Mouse (Mus musculus) heart, adult 2 months (tissue): ENCODE results near the gene Gab2. TPM values are rescaled to one million over a fixed set of nuclear protein-coding genes. Genes with fewer than 3 reads are reported as not detected.

Source experiments
- DNase-seq, 2 experiments: peaks; one replicate each; pipeline ENCODE4 v3.0.0; 2021
- H3K27ac ChIP-seq: fragments of 200-600 bp; 2 replicates; pipeline ENCODE4 v1.8.1; 2022
- H3K27me3 ChIP-seq: fragments of 200-500 bp; 2 replicates; pipeline ENCODE4 v1.6.1; 2012; ENCODE audit warnings: mild to moderate bottlenecking, low read length, inconsistent platforms, mixed read lengths; ENCODE audit not compliant: control insufficient read depth, insufficient read depth
- H3K36me3 ChIP-seq: fragments of 200-500 bp; 2 replicates; pipeline ENCODE4 v1.6.1; 2012; ENCODE audit warnings: low read length, inconsistent platforms; ENCODE audit not compliant: control insufficient read depth, insufficient read depth
- H3K4me1 ChIP-seq: fragments of 200-500 bp; 2 replicates; pipeline ENCODE4 v1.6.1; 2011; ENCODE audit warnings: low read length; ENCODE audit not compliant: control insufficient read depth, insufficient read depth
- H3K4me3 ChIP-seq: fragments of 200-600 bp; 2 replicates; pipeline ENCODE4 v1.8.1; 2022
- H3K79me2 ChIP-seq: fragments of 200-500 bp; replicated peaks from 2 replicates; pipeline ENCODE4 v1.6.1; 2012; ENCODE audit warnings: mild to moderate bottlenecking, inconsistent platforms, low read length, moderate library complexity, mixed read lengths; ENCODE audit not compliant: control insufficient read depth, insufficient read depth
- H3K9ac ChIP-seq: fragments of 200-500 bp; 2 replicates; pipeline ENCODE4 v1.6.1; 2012; ENCODE audit warnings: low read depth, mild to moderate bottlenecking, control low read depth, inconsistent platforms, low read length, mixed read lengths
- CTCF ChIP-seq: fragments of 200-600 bp; IDR thresholded peaks from 2 replicates; pipeline ENCODE4 v1.8.1; 2022; ENCODE audit warnings: antibody characterized with exemption, mild to moderate bottlenecking, moderate library complexity
- EP300 ChIP-seq: fragments of 200-500 bp; IDR thresholded peaks from 2 replicates; pipeline ENCODE4 v1.6.1; 2011; ENCODE audit warnings: low read depth, low read length, control low read depth; ENCODE audit not compliant: insufficient read depth
- POLR2A ChIP-seq: fragments of 200-500 bp; IDR thresholded peaks from 2 replicates; pipeline ENCODE4 v1.6.1; 2011; ENCODE audit warnings: mild to moderate bottlenecking, low read depth, low read length, control low read depth; ENCODE audit not compliant: insufficient read depth
- WGBS: fragments of 180-500 bp; shearing (Covaris S2); methylation state at CpG from one replicate; pipeline ENCODE4 v1.1.7; 2018; 5-methylcytosine and 5-hydroxymethylcytosine counted together
- intact Hi-C: fragments of 180-260 bp; cut with DNase I; formaldehyde crosslinking; loops from one replicate; pipeline ENCODE4 v1.15.1; 2025
- polyA plus RNA-seq: library from polyadenylated mRNA; depleted of rRNA; stranded (reverse); fragments of >200 nt; gene quantifications from 2 replicates; pipeline ENCODE4 v1.2.3, GENCODE M21; 2012
- total RNA-seq, 2 experiments: library from RNA; stranded (reverse); gene quantifications; 2 replicates each; pipeline ENCODE4 v1.2.3; 2021

Gab2 gene
- total and polyA plus RNA-seq, 3 experiments = 15.9 to 17.6 (median 16.4) TPM

DNA sequence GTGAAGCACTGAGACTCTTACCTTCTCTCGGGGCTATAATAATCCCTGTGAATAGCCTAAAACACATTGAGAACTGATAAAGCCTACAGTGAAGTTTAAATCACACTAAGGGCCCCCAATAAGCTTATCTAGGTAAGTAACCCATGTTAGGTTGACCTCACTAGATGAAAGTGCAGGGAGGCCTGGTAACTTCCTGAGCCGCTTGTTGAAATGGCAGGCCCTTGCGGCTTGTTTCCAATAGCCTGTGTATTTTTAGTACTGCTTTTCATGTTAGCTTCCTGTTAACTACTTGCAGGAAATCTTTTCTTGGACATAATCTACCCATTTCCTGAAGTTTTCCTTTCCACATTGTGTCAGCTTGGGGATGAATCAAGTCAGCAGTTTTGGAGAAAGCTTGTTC lies 90.7 kb downstream of the Gab2 start:
- TF ChIP-seq CTCF (no peak), POLR2A (0 out of 2 replicates have a peak, but pooled peaks have one; percentile 30), EP300 (0 out of 2 replicates have a peak, but pooled peaks have one; percentile 59)
- Histone ChIP-seq H3K9ac (peak overlapping the region; percentile 57; the same call in 1 of the 2 replicates), H3K79me2 (peaks cover 3% of the 10 kb centered on the region; the same call in 1 of the 2 replicates), H3K36me3 (peaks cover 24% of the 10 kb centered on the region), H3K27ac (peak overlapping the region; percentile 86), H3K27me3 (no peaks in the 10 kb centered on the region), H3K4me3 (no peak overlapping the region), H3K4me1 (peaks cover 14% of the 10 kb centered on the region)
- intact Hi-C loops = loop anchor here (5.0 kb wide), 2 partner anchors 75 to 85 kb away; no protein-coding TSS in a partner anchor
- peak in 1 of 2 experiments; percentile 67 for DNase-seq
- WGBS = 5% methylated on average over 3 of the region's 3 CpGs

DNA sequence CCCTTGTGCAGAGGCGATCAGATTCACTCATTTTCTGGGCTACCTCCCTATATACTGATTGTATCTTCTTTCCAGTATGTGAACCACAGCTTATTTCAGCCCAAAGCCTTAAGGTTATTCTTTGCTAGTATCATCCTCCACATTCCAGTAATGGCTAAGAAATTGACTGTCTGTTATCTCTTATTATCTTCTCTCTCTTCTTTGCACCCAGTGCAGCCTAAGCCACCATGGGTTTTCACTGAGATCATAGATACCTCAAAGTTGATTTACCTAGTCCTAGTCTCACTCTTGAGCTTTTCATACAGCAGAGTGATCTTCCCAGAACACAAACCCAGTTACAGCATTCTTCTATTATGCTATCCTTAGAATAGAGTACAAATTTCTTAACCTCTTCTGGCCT lies 100.5 kb downstream of the Gab2 start:
- WGBS = 86% methylated on average over 1 of the region's 1 CpGs
- no peak for TF ChIP-seq POLR2A
- no peak for TF ChIP-seq EP300
- TF ChIP-seq CTCF = no peak
- intact Hi-C loops = no loop called here

DNA sequence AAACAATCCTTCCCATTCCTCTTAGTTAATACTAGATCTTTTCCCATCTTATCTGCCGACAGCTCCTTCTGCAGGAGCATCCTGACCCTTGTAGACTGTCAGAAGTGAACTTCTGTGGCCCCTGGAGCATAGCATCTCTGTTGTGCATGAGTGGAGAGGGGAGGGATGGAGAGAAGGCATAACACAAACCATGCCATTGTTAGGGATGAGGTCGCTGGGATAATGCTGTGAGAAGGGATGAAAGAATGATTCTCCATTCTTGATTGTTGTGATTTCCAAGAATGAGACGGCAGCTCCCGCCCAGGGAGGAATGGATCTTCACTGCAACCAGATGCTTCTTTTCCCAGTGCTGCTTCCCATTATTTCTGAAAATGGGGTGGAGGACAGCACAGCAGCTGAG lies 102.0 kb downstream of the Gab2 start:
- no peaks in the 10 kb centered on the region for H3K27me3 ChIP-seq
- peaks cover 6% of the 10 kb centered on the region for H3K4me1 ChIP-seq
- intact Hi-C loops = no loop called here
- no peak overlapping the region for H3K27ac ChIP-seq
- peaks cover 8% of the 10 kb centered on the region for H3K36me3 ChIP-seq
- no peak overlapping the region for H3K4me3 ChIP-seq
- H3K79me2 ChIP-seq = peaks cover 3% of the 10 kb centered on the region; the same call in 1 of the 2 replicates
- no peak for TF ChIP-seq CTCF
- TF ChIP-seq POLR2A = no peak
- TF ChIP-seq EP300 = no peak
- no peak for DNase-seq
- H3K9ac ChIP-seq = no peak overlapping the region
- WGBS = 53% methylated on average over 4 of the region's 4 CpGs

More for the DNA sequence above, 100.5 kb downstream of the Gab2 start:
- Histone ChIP-seq H3K36me3 (peaks cover 8% of the 10 kb centered on the region), H3K79me2 (peaks cover 2% of the 10 kb centered on the region; the same call in 1 of the 2 replicates), H3K4me3 (no peak overlapping the region), H3K27ac (no peak overlapping the region), H3K27me3 (no peaks in the 10 kb centered on the region), H3K9ac (no peak overlapping the region), H3K4me1 (peaks cover 5% of the 10 kb centered on the region)
- no peak for DNase-seq

DNA sequence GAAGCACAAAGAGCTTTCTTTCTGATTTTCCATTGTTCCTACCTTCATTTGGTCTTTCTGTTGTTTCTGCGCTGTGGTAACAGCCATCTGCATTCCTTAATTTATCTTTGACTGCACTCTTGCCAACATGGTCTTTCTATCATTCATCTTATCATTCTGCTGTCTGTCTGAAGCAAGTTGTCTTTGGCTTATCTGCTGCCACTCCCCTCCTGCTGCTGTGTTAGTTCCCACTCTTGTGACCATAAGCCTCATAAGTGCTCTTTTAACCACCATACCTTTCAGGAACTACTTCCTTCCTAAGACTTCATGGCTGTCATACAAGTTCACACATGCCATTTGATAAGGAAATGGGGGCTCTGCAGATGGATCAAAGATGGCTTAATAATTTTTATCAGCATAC lies 102.6 kb downstream of the Gab2 start:
- peaks cover 10% of the 10 kb centered on the region for H3K36me3 ChIP-seq
- H3K4me3 ChIP-seq = no peak overlapping the region
- WGBS = 44% methylated on average over 1 of the region's 1 CpGs
- intact Hi-C loops = no loop called here
- TF ChIP-seq CTCF (no peak), POLR2A (no peak), EP300 (no peak)
- peaks cover 3% of the 10 kb centered on the region; the same call in 1 of the 2 replicates for H3K79me2 ChIP-seq
- no peak for DNase-seq
- no peaks in the 10 kb centered on the region for H3K27me3 ChIP-seq
- no peak overlapping the region for H3K9ac ChIP-seq
- H3K27ac ChIP-seq = no peak overlapping the region
- H3K4me1 ChIP-seq = peaks cover 8% of the 10 kb centered on the region

DNA sequence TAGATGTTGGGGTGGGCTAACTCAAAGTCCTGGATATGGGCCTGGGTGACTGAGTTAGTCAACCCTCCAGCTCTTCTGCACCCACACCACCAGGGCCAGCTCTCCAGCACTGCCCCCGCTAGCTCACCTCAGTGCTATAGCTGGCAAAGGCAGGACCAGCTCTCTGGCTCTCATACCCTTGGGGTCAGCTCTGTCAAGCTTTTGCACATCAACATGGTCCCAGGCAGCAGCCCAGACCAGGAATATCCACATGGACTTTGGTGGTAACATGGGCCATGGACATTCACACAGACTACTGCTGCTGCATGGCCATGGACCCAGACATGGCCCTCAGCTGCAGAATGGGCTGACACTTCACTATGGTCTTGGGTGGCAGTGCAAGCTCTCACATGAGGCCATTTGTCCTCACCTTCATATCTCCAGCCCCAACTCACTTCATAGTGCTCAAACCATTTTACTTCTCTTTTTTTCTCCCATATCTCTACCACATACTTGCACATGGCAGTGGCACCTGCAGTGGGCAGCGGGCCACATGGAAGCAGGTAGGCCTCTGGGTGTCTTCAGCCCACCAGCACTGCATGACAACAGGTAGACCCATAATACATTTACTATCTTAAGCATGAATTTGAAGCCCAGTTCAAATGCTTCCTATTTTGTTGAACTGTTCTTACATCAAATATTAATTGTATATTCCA lies 106.1 kb downstream of the Gab2 start:
- WGBS = 96% methylated on average over 2 of the region's 2 CpGs
- Histone ChIP-seq H3K79me2 (0 out of 2 replicates have a peak, but pooled peaks cover 1% of the 10 kb centered on the region), H3K4me1 (peaks cover 10% of the 10 kb centered on the region), H3K9ac (no peak overlapping the region), H3K27ac (no peak overlapping the region), H3K36me3 (peaks cover 13% of the 10 kb centered on the region), H3K4me3 (no peak overlapping the region), H3K27me3 (no peaks in the 10 kb centered on the region)
- no peak for DNase-seq
- no peak for TF ChIP-seq EP300
- no peak for TF ChIP-seq CTCF
- TF ChIP-seq POLR2A = no peak
- intact Hi-C loops = loop anchor here (5.0 kb wide), 1 partner anchor 105 kb away; the partner anchor contains the start of gene Gab2

DNA sequence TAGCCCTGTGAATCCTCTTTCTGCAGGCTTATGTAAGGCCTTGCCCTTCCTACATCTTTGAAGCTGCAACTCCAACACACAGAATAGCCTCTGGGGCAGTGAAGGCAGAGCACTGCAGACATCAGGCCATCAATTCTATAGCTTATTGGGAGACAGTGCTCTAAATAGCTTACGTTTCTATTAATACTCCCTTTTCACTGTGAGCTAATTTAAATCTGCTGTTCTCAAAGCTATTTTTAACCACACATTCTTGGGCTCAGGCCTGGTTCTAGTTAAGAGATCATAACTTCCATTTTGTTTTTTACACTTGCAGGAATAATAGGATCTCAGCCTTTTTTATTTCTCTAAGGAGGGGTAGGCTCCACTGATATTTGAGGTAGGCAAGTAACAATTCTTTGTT lies 107.7 kb downstream of the Gab2 start:
- Histone ChIP-seq H3K9ac (no peak overlapping the region), H3K27ac (peak overlapping the region; percentile 78), H3K27me3 (no peaks in the 10 kb centered on the region), H3K79me2 (0 out of 2 replicates have a peak, but pooled peaks cover 1% of the 10 kb centered on the region), H3K36me3 (peaks cover 10% of the 10 kb centered on the region), H3K4me3 (no peak overlapping the region), H3K4me1 (peaks cover 6% of the 10 kb centered on the region)
- intact Hi-C loops = loop anchor here (5.0 kb wide), 1 partner anchor 107 kb away; the partner anchor contains the start of gene Gab2
- WGBS = 21% methylated on average over 1 of the region's 1 CpGs
- TF ChIP-seq EP300 (no peak), CTCF (no peak), POLR2A (no peak)
- DNase-seq = no peak
